Mouse (Mus musculus): ENCODE data around the gene Adat2. TPM values are rescaled to one million over a fixed set of nuclear protein-coding genes. Genes with fewer than 3 reads are reported as not detected.

Adat2 gene
- total and polyA plus RNA-seq, 3 experiments: 10.4 to 20.6 (median 11.6) TPM

DNA sequence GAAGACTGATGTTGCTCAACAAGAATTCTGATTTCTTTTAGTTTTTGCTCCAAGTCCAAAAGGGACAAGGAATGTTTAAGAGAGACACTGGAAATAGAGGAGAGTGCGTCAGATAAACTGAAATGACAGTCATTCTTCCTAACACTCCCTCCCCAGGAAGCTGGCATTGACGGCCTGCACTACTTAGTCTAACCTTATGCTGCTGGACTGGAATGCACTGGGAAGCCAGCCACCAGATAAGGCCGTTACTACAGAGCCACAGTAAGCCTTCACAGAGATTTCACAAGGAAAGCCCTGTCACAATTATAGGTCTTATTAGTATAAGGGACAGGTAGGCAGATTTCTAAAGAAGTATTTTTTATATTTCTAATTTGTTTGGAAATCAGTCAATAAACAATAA is 17.9 kb upstream of the Adat2 start:
- H3K27me3 ChIP-seq (replicated peaks): no peaks in the 10 kb centered on the region
- no peaks in the 10 kb centered on the region for H3K9me3 ChIP-seq (replicated peaks; ENCODE audit: low read length)
- TF ChIP-seq HCFC1 (IDR thresholded peaks at IDR 0.05; ENCODE audit: low read depth, low read length) (no peak), IRF4 (IDR thresholded peaks at IDR 0.05; ENCODE audit: low read depth, low read length) (no peak), NRF1 (IDR thresholded peaks at IDR 0.05; ENCODE audit: low read depth, low read length) (no peak), EP300 (IDR thresholded peaks at IDR 0.05; ENCODE audit: low read length) (no peak), RAD21 (IDR thresholded peaks at IDR 0.05; ENCODE audit: low read depth, low read length) (no peak), POLR2A (IDR thresholded peaks at IDR 0.05; ENCODE audit: low read depth, low read length) (no peak), MAFK (IDR thresholded peaks at IDR 0.05; ENCODE audit: insufficient replicate concordance, low read length) (no peak), KAT2A (IDR thresholded peaks at IDR 0.05; ENCODE audit: insufficient replicate concordance, low read length) (no peak), NELFE (IDR thresholded peaks at IDR 0.05; ENCODE audit: low read depth, low read length) (no peak), MXI1 (IDR thresholded peaks at IDR 0.05; ENCODE audit: low read depth, low read length) (no peak), GABPA (IDR thresholded peaks at IDR 0.05; ENCODE audit: insufficient replicate concordance, low read depth, low read length) (no peak)
- no peak for DNase-seq (ENCODE audit: extremely low read depth)
- H3K4me3 ChIP-seq (replicated peaks in 1 of 3; ENCODE audit: low read depth in 2 of 3, low read length in 2 of 3, poor library complexity in 1 of 3): no peak overlapping the region
- no peak overlapping the region for H3K4me2 ChIP-seq (ENCODE audit: insufficient read depth, low read depth, poor library complexity, severe bottlenecking)
- H3K79me2 ChIP-seq (replicated peaks; ENCODE audit: control insufficient read depth, extremely low read depth, insufficient read depth, poor library complexity, severe bottlenecking): no peaks in the 10 kb centered on the region
- dilution Hi-C loops (cut with MboI; ENCODE audit: extremely low pct_ligation_motif_present, extremely low pct_unique_long_range_greater_than_20kb, low sequenced_read_pairs): no loop called here
- H3K4me1 ChIP-seq (ENCODE audit: control insufficient read depth in 1 of 2, insufficient read depth in 2 of 2): no peaks in the 10 kb centered on the region
- H3K9ac ChIP-seq (ENCODE audit: insufficient read depth, low read depth): no peak overlapping the region
- no peak overlapping the region for H3K27ac ChIP-seq (ENCODE audit: insufficient read depth, low read depth)
- in situ Hi-C loops (cut with MboI; ENCODE audit: low pct_ligation_motif_present, low pct_unique_long_range_greater_than_20kb, low sequenced_read_pairs): no loop called here
- H3K36me3 ChIP-seq (replicated peaks in 1 of 2; ENCODE audit: control insufficient read depth in 1 of 2, insufficient read depth in 1 of 2, low read length in 1 of 2): peaks cover 27 to 55% of the 10 kb centered on the region in 2 experiments

DNA sequence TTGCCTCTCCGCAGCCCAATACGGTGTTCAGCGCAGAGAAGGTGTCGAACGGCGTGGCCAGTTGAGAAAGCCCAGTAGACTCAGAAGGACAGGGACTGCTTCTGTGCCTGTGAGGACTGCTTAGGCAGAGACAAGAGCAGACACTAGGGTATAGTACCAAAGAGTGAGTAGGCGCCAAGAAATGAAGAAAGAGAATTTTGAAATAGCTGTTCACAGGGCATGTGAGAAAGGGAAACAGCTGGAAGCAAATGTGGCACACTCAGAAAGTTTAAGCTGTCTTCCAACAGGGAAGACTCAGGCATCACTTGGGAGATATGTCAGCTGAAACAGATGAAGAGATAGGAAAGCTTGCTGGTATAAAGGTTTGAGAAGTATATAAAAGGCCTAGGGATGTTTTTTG is 16.0 kb upstream of the Adat2 start:
- Histone ChIP-seq H3K9me3 (replicated peaks; ENCODE audit: low read length) (no peaks in the 10 kb centered on the region), H3K4me3 (replicated peaks in 1 of 3; ENCODE audit: low read depth in 2 of 3, low read length in 2 of 3, poor library complexity in 1 of 3) (no peak overlapping the region), H3K27me3 (replicated peaks) (no peaks in the 10 kb centered on the region), H3K27ac (ENCODE audit: insufficient read depth, low read depth) (no peak overlapping the region), H3K4me2 (ENCODE audit: insufficient read depth, low read depth, poor library complexity, severe bottlenecking) (no peak overlapping the region), H3K9ac (ENCODE audit: insufficient read depth, low read depth) (no peak overlapping the region), H3K79me2 (replicated peaks; ENCODE audit: control insufficient read depth, extremely low read depth, insufficient read depth, poor library complexity, severe bottlenecking) (no peaks in the 10 kb centered on the region), H3K36me3 (replicated peaks in 1 of 2; ENCODE audit: control insufficient read depth in 1 of 2, insufficient read depth in 1 of 2, low read length in 1 of 2) (peaks cover 25 to 57% of the 10 kb centered on the region in 2 experiments), H3K4me1 (ENCODE audit: control insufficient read depth in 1 of 2, insufficient read depth in 2 of 2) (no peaks in the 10 kb centered on the region)
- in situ Hi-C loops (cut with MboI; ENCODE audit: low pct_ligation_motif_present, low pct_unique_long_range_greater_than_20kb, low sequenced_read_pairs): no loop called here
- dilution Hi-C loops (cut with MboI; ENCODE audit: extremely low pct_ligation_motif_present, extremely low pct_unique_long_range_greater_than_20kb, low sequenced_read_pairs): no loop called here
- DNase-seq (ENCODE audit: extremely low read depth): no peak
- no peak for TF ChIP-seq CHD2 (IDR thresholded peaks at IDR 0.05; ENCODE audit: low read length)
- no peak for TF ChIP-seq UBTF (IDR thresholded peaks at IDR 0.05; ENCODE audit: low read depth, low read length)
- TF ChIP-seq ELF1 (IDR thresholded peaks at IDR 0.05; ENCODE audit: low read depth, low read length): no peak
- TF ChIP-seq CHD1 (IDR thresholded peaks at IDR 0.05; ENCODE audit: low read depth, low read length): no peak
- no peak for TF ChIP-seq USF1 (IDR thresholded peaks at IDR 0.05; ENCODE audit: low read depth, low read length)
- TF ChIP-seq JUN (IDR thresholded peaks at IDR 0.05; ENCODE audit: insufficient read depth, low read depth, low read length): no peak
- TF ChIP-seq BHLHE40 (IDR thresholded peaks at IDR 0.05; ENCODE audit: low read depth, low read length): no peak
- TF ChIP-seq GABPA (IDR thresholded peaks at IDR 0.05; ENCODE audit: insufficient replicate concordance, low read depth, low read length): no peak
- TF ChIP-seq PAX5 (IDR thresholded peaks at IDR 0.05; ENCODE audit: low read length): no peak
- TF ChIP-seq POLR2AphosphoS2 (IDR thresholded peaks at IDR 0.05; ENCODE audit: low read depth, low read length): no peak
- TF ChIP-seq MYC (IDR thresholded peaks at IDR 0.05; ENCODE audit: low read depth, low read length): no peak
- no peak for TF ChIP-seq ZMIZ1 (IDR thresholded peaks at IDR 0.05; ENCODE audit: low read depth, low read length)
- TF ChIP-seq HCFC1 (IDR thresholded peaks at IDR 0.05; ENCODE audit: low read depth, low read length): no peak
- no peak for TF ChIP-seq ZKSCAN1 (IDR thresholded peaks at IDR 0.05; ENCODE audit: borderline replicate concordance, low read depth, low read length)
- TF ChIP-seq ZNF384 (IDR thresholded peaks at IDR 0.05; ENCODE audit: low read depth, low read length): no peak
- TF ChIP-seq TBP (conservative IDR thresholded peaks at IDR 0.05; ENCODE audit: low read depth, low read length): no peak
- TF ChIP-seq RAD21 (IDR thresholded peaks at IDR 0.05; ENCODE audit: low read depth, low read length): no peak
- TF ChIP-seq EP300 (IDR thresholded peaks at IDR 0.05; ENCODE audit: low read length): no peak
- TF ChIP-seq POLR2A (IDR thresholded peaks at IDR 0.05; ENCODE audit: low read depth, low read length): no peak
- no peak for TF ChIP-seq JUND (conservative IDR thresholded peaks at IDR 0.05; ENCODE audit: low read depth, low read length)
